Mouse (Mus musculus) neural tube, embryonic 10.5 days (tissue): ENCODE measurements at regions not wholly inside any gene's neighbourhood (a gene's known extent, or its start where the extent isn't known, plus 50 kb on each side); places are given as distances from the start of the nearest gene placed in this dataset.

Experiments
- DNase-seq: peaks from one replicate; pipeline ENCODE4 v3.0.0-alpha.2; 2017; ENCODE audit warnings: low spot score; ENCODE audit errors: extremely low spot score

GRCm38 (mm10) chr13:31397246-31397645, 158.7 kb upstream of the Foxq1 start:
- DNase-seq: peak; percentile 55

DNA sequence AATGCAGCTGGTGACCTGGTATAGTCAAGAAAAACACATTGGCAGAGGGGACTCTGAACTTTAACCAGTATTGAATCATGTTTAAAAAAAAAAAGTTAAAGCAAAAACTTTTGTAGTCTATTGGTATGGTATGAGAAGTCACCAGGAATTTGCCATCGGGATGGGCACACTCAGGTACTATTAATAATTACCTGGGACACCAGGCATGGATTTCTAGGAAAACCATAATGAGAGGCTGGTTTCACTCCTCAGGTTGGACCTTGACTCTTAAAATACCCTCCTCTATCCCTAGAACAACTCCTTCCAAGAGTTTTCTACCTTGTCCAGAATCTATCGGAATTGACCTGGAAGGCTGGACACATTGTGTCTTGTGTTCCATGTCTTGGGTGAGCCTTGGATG, 155.5 kb upstream of the Foxq1 start:
- DNase-seq: no peak

DNA sequence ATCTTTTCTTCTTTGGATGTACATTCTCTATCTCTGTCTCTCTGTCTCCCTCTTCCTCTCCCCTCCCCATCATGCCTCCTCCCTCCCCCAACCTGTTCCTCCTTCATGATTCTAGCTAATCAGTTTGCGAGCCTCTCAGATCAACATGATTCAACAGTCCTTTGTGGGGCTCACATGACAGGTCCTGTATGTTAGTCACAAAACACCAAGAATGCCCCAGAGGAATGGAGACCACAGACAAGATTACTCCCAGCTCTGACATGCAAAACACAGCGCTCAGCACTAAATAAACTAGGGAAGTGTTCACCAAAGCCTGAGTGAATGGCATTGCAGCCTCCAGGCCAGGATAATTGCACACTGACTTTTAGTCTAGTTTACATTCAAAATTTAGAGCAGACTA, 150.6 kb upstream of the Foxq1 start:
- DNase-seq: no peak

GRCm38 (mm10) chr13:31408439-31409122, 147.4 kb upstream of the Foxq1 start:
- DNase-seq: no peak

GRCm38 (mm10) chr13:31409123-31409513, 146.8 kb upstream of the Foxq1 start:
- no peak for DNase-seq

DNA sequence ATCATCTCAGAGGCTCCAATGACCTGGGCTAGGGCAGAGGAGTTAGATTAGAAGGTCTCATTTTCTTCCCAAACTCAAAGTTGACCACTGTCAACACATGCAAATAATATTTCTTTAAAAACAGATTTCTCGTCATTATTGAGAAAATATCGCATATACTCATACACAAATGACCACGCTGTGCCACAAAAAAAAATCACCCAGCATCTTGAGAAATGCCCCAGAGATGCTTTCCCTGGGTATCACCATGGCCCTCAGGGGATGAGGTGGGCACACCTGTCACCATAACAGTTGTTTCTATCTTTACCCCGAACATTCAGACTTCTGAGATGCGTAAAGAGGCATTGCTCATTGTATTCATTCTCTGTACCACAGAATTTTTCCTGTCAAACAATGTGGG, 134.4 kb upstream of the Foxq1 start:
- DNase-seq: no peak

GRCm38 (mm10) chr13:31423599-31423998, 132.3 kb upstream of the Foxq1 start:
- no peak for DNase-seq

DNA sequence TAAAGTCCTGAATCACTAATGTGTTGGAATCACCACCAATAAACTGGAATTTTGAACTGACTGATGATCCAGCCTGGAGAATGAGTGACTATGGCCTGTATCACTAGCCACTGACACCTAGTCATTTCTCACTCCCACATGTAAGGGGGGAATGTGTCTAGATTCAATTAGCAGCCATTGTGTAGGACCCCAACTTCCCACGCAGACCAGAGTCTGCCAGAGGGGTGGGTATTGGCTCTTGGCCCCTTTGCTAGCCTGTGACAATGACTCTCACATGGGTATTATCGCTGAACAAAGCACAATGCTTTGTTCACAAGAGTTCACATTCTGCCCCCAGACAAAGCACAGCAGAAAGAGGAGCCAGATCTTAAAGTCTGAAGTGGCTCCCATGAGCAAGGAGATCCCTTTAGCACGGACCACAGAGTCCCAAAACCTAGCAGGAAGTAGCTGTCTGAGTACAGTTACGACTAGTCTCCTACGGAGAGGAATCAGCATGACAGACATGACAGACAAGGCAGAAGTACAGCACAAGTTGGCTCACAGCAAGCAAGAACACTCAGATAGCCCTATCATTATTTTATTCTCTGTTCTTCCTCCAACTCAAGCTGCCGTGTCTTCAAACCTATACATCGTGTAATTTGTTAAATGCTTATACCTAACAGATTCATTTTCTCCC, 130.0 kb upstream of the Foxq1 start:
- no peak for DNase-seq

DNA sequence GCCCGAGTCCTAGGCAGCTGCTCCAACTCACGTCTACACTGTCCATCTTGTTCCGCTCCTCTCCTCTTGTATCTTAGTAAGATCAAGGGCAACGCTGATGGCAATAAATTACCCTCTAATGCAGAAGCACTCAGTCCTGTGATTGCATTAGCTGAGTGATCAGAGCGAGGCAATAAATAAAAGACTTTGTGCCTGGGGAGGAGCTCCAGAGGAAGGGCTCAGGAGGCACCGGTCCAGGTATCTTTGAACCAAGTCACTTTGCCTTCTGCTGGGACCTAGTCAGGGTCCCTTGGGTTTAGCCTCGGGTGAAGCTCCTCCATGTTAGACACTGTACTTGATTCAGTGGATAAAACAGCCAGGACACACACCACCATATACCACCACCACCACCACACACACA, 119.5 kb upstream of the Foxq1 start:
- DNase-seq: no peak

DNA sequence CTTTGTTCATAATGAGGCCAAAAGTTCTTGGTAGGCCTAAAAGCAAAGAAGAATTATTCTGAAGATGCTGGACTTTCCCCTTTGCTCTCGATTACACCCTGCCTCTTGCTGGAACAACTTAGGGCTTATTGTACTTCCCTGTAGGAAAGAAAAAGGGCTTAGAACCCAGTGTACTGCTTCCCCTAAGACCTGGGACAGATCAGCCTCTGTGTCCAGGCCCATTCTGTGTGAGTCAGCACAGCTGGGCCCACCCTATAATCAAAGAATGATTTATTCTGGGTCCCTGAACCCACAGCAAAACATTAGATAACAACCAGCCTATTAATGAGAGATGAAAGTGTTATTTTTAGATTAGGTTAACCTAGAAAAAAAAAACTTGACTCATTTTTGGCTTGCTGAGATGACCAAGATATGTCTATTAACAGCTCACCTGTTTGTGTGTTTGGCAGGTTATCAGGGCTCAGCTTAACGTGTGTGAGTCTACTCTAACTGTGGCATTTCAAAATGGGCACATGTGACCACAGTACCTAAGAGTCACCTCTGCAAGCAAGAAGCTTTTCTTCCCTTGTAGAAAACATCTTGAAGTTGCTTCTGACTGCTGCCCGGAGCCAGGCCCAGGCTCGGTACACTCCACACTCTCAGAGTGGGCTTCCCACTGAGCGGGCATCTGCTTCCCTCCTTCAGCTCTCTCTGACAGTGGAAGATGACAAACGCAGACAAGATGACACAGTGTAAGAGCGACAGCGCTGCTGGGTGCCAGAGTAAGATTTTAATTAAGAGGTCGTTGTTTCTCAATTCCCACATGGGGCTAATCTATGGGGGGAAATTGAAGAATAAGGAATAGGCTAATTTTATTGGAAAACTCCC, 115.9 kb upstream of the Foxq1 start:
- DNase-seq: no peak

- no peak for DNase-seq
Measured at GRCm38 (mm10) chr13:31458883-31459282, 97.1 kb upstream of the Foxq1 start.

- no peak for DNase-seq
Measured at GRCm38 (mm10) chr13:31465141-31465540, 90.8 kb upstream of the Foxq1 start.

DNA sequence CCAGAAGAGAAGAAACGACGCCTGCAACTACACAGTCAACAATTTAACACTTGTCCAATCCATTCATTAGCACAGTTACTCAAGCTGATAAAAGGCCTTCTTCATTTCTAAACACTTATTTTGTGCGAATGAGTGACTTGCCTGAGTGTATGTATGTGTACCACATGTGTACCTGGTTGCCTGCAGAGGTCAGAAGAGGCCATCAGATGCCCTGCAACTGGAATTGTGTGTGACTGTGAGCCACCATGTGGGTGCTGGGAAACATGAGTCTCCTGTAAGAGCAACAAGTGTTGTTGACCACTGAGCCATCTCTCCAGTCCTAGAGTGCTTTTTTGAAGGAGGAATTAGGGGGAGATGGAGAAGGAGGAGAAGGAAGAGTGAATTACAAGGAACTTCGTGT, 90.2 kb upstream of the Foxq1 start:
- no peak for DNase-seq

DNA sequence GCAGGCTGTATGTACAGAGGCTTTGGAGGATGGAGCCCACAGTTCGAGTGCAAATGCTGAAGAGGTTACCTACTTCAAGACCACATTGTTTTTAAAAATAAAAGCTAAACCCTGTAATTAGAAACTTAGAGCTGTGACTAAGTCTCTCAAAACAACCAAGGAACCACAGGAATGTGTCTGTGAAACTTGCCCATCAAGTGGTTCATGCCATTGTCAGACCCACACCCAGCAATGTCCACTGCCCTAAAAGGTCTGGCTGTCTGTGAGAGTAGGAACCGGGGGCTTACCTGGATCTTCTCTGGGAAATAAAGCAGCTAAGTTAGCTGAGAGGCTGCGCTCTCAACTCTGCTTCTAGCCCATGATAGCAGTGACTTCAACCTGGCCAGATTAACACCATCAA, 87.8 kb upstream of the Foxq1 start:
- no peak for DNase-seq

- DNase-seq: no peak
Measured at GRCm38 (mm10) chr13:31468983-31469382, 87.0 kb upstream of the Foxq1 start.

DNA sequence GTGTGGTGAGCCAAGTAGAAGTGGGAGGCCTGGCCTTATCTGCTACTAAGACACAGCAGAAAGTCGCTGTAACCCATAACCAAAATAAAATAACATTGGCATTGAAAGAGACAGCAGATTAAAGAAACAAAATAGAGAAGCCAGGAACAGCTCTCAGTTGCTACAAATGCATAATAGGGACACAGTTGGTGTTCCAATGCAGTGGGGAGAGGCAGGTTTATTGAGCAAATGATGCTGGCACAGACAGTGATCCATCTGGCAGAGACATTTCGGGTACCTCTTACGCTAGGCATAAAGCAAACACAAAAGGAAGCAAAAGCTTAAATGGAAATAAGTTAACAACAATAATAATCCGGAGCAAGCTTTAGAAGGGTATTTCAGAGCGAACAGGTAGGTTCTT, 83.6 kb upstream of the Foxq1 start:
- no peak for DNase-seq

DNA sequence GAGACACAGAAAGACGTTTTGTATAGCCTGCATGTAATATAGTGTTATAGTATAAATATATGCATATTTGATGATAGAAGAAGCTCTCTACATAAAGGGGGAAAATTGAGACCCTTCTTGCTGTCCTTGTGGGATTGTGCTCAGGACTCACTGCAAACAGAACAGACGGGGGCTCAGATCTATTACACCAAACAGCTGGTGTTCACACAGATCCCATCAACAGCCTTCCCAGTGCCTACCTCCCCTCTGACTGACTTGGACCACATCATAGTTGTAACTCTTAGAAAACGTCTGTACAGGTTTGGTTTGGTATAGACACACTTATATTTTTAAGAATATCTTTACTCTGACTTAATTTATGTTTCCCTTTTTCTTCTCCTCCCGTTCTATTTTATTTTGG, 83.1 kb upstream of the Foxq1 start:
- DNase-seq: no peak

DNA sequence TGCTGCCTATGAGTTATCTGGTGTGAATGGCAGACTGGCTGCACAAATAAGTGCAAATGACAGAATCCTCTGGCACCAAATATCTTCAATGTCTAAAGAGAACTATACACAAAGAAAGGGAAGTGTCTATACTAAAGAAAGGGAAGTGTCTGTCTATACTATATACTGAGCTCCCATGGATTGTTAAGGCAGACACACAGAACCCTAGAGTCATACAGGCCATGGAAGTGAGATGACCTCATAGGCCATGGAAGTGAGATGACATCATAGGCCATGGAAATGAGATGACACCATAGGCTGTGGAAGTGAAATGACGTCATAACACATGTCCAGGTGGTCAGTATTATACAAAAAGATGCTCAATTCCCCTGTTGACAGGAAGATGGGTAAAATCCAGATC, 82.7 kb upstream of the Foxq1 start:
- DNase-seq: no peak

GRCm38 (mm10) chr13:31475845-31476244, 80.1 kb upstream of the Foxq1 start:
- no peak for DNase-seq

DNA sequence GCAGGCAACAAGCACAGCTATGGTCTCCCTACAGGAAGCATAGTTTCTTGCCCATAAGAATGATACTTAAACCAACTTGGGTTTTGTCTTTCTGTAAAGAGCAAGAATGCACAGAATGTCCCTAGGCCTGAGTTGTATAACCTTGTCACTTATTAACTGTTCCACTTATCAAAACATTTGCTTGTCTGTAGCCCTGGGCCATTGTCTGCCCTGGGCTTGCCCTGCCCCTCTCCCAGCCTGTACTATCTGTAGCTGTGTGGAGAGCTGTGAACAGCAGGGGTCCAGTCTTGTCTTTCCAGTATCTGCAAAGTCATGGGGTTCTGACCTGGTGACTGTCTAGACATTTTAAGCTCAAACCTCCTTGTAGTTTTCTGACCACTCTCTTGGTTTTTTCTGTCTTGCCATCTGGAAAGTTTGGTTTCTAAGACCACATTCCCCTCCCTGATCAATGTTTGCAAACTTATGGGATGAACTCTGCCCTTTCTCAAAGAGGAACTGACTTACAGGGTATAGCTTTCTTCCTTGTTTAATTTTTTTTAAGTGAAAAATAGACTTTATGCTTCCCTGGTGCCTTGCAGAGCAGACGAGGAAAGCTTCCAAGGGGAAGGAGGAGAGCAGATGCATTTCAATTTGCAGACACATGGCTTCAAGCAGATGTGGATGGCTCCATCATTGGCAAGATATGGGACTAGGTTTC, 78.6 kb upstream of the Foxq1 start:
- DNase-seq: no peak

- no peak for DNase-seq
Measured at GRCm38 (mm10) chr13:31481105-31481844, 74.7 kb upstream of the Foxq1 start.
